Mouse (Mus musculus) embryonic fibroblast, embryonic 13.5 days (primary cell): ENCODE measurements around the gene Tsc22d4.

Source experiments
- CTCF ChIP-seq: IDR thresholded peaks from 2 replicates; pipeline ENCODE4 v1.5.1; 2011; ENCODE audit warnings: mild to moderate bottlenecking, control low read depth, low read length, moderate library complexity, borderline replicate concordance; ENCODE audit not compliant: insufficient read depth
- POLR2A ChIP-seq: IDR thresholded peaks from 2 replicates; pipeline ENCODE4 v1.6.1; 2011; ENCODE audit warnings: low read depth, mild to moderate bottlenecking, control low read depth, low read length, moderate library complexity

DNA sequence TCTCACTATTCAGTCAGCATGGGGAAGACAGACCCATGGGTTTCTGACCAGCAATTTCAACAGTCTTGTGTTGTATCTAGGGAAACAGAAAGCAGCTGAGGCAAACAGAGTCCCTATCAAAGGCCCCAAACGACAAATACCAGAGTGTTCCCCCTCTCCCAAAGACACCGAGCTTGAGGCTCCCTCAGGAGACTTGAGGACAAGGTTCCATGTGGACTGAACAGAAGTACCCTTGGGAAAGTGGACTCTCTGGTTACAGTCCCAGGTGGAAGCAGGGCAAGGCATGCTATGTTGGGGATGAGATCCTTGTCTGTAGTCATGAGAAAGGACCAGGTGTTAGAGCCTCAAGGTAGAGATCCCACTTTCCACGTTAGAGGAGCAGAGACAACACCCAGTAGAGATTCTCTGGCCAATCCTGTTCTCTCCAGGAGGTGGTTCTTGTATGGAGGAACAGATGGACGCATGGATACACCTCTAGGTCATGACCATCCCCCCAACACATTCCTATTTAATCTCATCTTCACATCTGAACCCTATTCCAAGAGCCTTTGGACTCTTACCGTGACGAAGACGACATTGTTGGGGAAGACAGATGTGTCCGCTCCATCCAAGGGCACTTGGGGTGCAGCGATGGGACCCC is 38.5 kb downstream of the Tsc22d4 start:
- no peak for TF ChIP-seq POLR2A
- no peak for TF ChIP-seq CTCF
